Mouse (Mus musculus) lung, postnatal 14 days (tissue): ENCODE data around the gene Slc11a1.

Experiments
- DNase-seq: peaks from one replicate; pipeline ENCODE4 v3.0.0; 2021

Slc11a1 gene

GRCm38 (mm10) chr1:74412711-74413110 is 37.7 kb downstream of the Slc11a1 start:
- no peak for DNase-seq

GRCm38 (mm10) chr1:74415143-74415542 is 40.1 kb downstream of the Slc11a1 start:
- DNase-seq: no peak

- DNase-seq: no peak
These were observed 43.9 kb downstream of the Slc11a1 start for GRCm38 (mm10) chr1:74418747-74419439.

- peak; percentile 27 for DNase-seq
These were observed 44.4 kb downstream of the Slc11a1 start for GRCm38 (mm10) chr1:74419440-74419794.

GRCm38 (mm10) chr1:74423147-74423546 is 48.2 kb downstream of the Slc11a1 start:
- no peak for DNase-seq

GRCm38 (mm10) chr1:74425845-74426244 is 50.9 kb downstream of the Slc11a1 start:
- no peak for DNase-seq

- DNase-seq: no peak
These were observed 58.2 kb downstream of the Slc11a1 start for GRCm38 (mm10) chr1:74433220-74433619.

- peak; percentile 6 for DNase-seq
These were observed 59.6 kb downstream of the Slc11a1 start for GRCm38 (mm10) chr1:74434596-74434995.

GRCm38 (mm10) chr1:74435563-74435962 is 60.6 kb downstream of the Slc11a1 start:
- DNase-seq: peak; percentile 10
